Mouse (Mus musculus) lung, embryonic 14.5 days (tissue): ENCODE data around the gene Enox1. TPM values are rescaled to one million over a fixed set of nuclear protein-coding genes. Genes with fewer than 3 reads are reported as not detected.

Source experiments
- ATAC-seq: fragments of 200-750 bp; cut with Nextera tagmentation; 2 replicates; pipeline ENCODE4 v1.8.0; 2017; ENCODE audit warnings: mild to moderate bottlenecking, moderate TSS enrichment, moderate library complexity; ENCODE audit not compliant: insufficient read depth
- DNase-seq: peaks from one replicate; pipeline ENCODE4 v3.0.0-alpha.2; 2015
- H3K27ac ChIP-seq: fragments of 300-500 bp; sonication (generic); 2 replicates; pipeline ENCODE4 v1.5.1; 2014; ENCODE audit warnings: low read depth, mild to moderate bottlenecking, moderate library complexity
- H3K27me3 ChIP-seq: fragments of 300-500 bp; sonication (generic); 2 replicates; pipeline ENCODE4 v1.6.1; 2014; ENCODE audit warnings: low read length, control low read depth; ENCODE audit not compliant: insufficient read depth
- H3K36me3 ChIP-seq: fragments of 300-500 bp; sonication (generic); 2 replicates; pipeline ENCODE4 v1.6.1; 2014; ENCODE audit warnings: control low read depth; ENCODE audit not compliant: insufficient read depth
- H3K4me1 ChIP-seq: fragments of 300-500 bp; sonication (generic); 2 replicates; pipeline ENCODE4 v1.6.1; 2014; ENCODE audit warnings: antibody characterized with exemption, control low read depth; ENCODE audit not compliant: insufficient read depth
- H3K4me2 ChIP-seq: fragments of 300-500 bp; sonication (generic); 2 replicates; pipeline ENCODE4 v1.6.1; 2014; ENCODE audit warnings: mild to moderate bottlenecking
- H3K4me3 ChIP-seq: fragments of 300-500 bp; sonication (generic); 2 replicates; pipeline ENCODE4 v1.5.1; 2014; ENCODE audit warnings: low read depth, low read length
- H3K9ac ChIP-seq: fragments of 300-500 bp; sonication (generic); 2 replicates; pipeline ENCODE4 v1.6.1; 2014
- H3K9me3 ChIP-seq: fragments of 300-500 bp; sonication (generic); 2 replicates; pipeline ENCODE4 v1.6.1; 2016; ENCODE audit warnings: low read depth, low read length, control low read depth
- CTCF ChIP-seq: IDR thresholded peaks from 2 replicates; pipeline ENCODE4 v1.5.1; 2016; ENCODE audit warnings: antibody characterized with exemption, low read depth
- WGBS: fragments of 180-500 bp; shearing (Covaris S2); extraction: QIAGEN DNeasy Blood & Tissue Kit; methylation state at CpG from one replicate; pipeline ENCODE4 v1.1.7; 2014; 5-methylcytosine and 5-hydroxymethylcytosine counted together
- polyA plus RNA-seq: library from polyadenylated mRNA; unstranded; fragments of >200 nt; fragmentation: Nextera tagmentation; extraction: Ambion mirVana; gene quantifications from 2 replicates; pipeline ENCODE4 v1.2.1, GENCODE M21; 2014

Gene Enox1
- polyA plus RNA-seq, 1 experiment from 2014 or later, result 2.8 TPM

DNA sequence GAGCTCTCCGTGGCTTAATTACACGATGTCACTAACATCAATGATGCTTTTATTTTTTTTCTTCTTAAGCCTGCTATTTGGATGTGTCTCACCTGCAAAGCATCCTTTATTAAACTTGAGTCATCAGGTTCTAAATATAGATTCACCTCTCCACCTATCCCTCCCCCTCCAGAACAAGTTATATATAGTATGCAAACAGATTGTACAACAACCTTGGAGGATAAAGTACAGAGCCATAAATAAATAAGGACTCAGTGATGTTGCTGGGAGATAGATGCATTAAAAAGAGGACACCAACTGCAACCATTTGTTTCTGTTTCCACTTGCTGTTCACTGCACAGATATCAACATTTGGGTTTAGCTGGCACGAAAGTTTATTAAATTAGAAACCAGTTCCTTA, 141.8 kb downstream of the Enox1 start:
- H3K9ac ChIP-seq, result no peak overlapping the region
- TF ChIP-seq CTCF, result no peak
- H3K4me2 ChIP-seq, result no peak overlapping the region
- H3K9me3 ChIP-seq, result no peaks in the 10 kb centered on the region
- no peak overlapping the region for H3K4me3 ChIP-seq
- ATAC-seq (no peak), DNase-seq (no peak)
- H3K27me3 ChIP-seq, result no peaks in the 10 kb centered on the region
- H3K36me3 ChIP-seq, result no peaks in the 10 kb centered on the region
- H3K27ac ChIP-seq, result no peak overlapping the region
- 93% methylated on average over 3 of the region's 3 CpGs for WGBS
- H3K4me1 ChIP-seq, result no peaks in the 10 kb centered on the region

GRCm38 (mm10) chr14:77309571-77309970, 153.0 kb downstream of the Enox1 start:
- no peak overlapping the region for H3K27ac ChIP-seq
- no peaks in the 10 kb centered on the region for H3K36me3 ChIP-seq
- H3K9me3 ChIP-seq, result no peaks in the 10 kb centered on the region
- ATAC-seq (no peak), DNase-seq (peak; percentile 70)
- no peak for TF ChIP-seq CTCF
- H3K4me1 ChIP-seq, result peaks cover 6% of the 10 kb centered on the region; the same call in 1 of the 2 replicates
- H3K4me3 ChIP-seq, result no peak overlapping the region
- no peak overlapping the region for H3K9ac ChIP-seq
- no peak overlapping the region for H3K4me2 ChIP-seq
- H3K27me3 ChIP-seq, result no peaks in the 10 kb centered on the region
- WGBS, result 48% methylated on average over 3 of the region's 3 CpGs

- 64% methylated on average over 6 of the region's 6 CpGs for WGBS
- no peak overlapping the region for H3K4me2 ChIP-seq
- no peaks in the 10 kb centered on the region for H3K27me3 ChIP-seq
- DNase-seq (no peak), ATAC-seq (peak; percentile 14; the same call in 1 of the 2 replicates)
- H3K36me3 ChIP-seq, result no peaks in the 10 kb centered on the region
- no peak for TF ChIP-seq CTCF
- no peaks in the 10 kb centered on the region for H3K9me3 ChIP-seq
- peaks cover 6% of the 10 kb centered on the region; the same call in 1 of the 2 replicates for H3K4me1 ChIP-seq
- no peak overlapping the region for H3K9ac ChIP-seq
- no peak overlapping the region for H3K27ac ChIP-seq
- H3K4me3 ChIP-seq, result no peak overlapping the region
Observed at GRCm38 (mm10) chr14:77311456-77311855, 154.9 kb downstream of the Enox1 start.

DNA sequence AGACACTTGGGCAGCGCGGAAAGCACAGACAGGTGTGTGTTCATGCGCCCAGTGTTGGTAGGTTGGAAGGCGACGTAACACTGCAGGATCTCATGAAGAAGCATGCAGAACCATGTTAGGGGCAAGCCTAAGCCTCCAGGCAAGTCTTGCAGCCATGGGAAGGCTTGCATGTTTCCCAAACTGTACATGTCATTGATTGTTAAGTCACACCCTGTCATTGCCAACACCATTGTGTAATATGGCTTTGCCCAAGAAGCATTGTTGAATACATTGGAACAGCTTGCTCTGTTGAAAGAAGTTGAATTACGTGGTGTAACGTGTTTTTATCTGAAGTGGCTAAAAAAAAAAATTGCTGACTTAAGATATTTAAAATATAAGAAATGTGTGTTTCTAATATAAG, 162.8 kb downstream of the Enox1 start:
- Histone ChIP-seq H3K27ac (no peak overlapping the region), H3K9ac (no peak overlapping the region), H3K36me3 (no peaks in the 10 kb centered on the region), H3K4me2 (no peak overlapping the region), H3K27me3 (no peaks in the 10 kb centered on the region), H3K4me3 (no peak overlapping the region), H3K9me3 (no peaks in the 10 kb centered on the region), H3K4me1 (no peaks in the 10 kb centered on the region)
- ATAC-seq, result no peak
- no peak for TF ChIP-seq CTCF
- no peak for DNase-seq
- WGBS, result 78% methylated on average over 7 of the region's 7 CpGs

GRCm38 (mm10) chr14:77324348-77324747, 167.8 kb downstream of the Enox1 start:
- no peak for DNase-seq
- WGBS, result 85% methylated on average over 2 of the region's 2 CpGs
- H3K4me1 ChIP-seq, result no peaks in the 10 kb centered on the region
- H3K9ac ChIP-seq, result no peak overlapping the region
- no peak overlapping the region for H3K27ac ChIP-seq
- H3K27me3 ChIP-seq, result no peaks in the 10 kb centered on the region
- H3K4me2 ChIP-seq, result no peak overlapping the region
- H3K36me3 ChIP-seq, result no peaks in the 10 kb centered on the region
- no peak overlapping the region for H3K4me3 ChIP-seq
- ATAC-seq, result no peak
- H3K9me3 ChIP-seq, result no peaks in the 10 kb centered on the region
- TF ChIP-seq CTCF, result no peak

- H3K27me3 ChIP-seq, result no peaks in the 10 kb centered on the region
- 62% methylated on average over 3 of the region's 3 CpGs for WGBS
- no peak overlapping the region for H3K4me3 ChIP-seq
- no peak for DNase-seq
- H3K9me3 ChIP-seq, result no peaks in the 10 kb centered on the region
- H3K9ac ChIP-seq, result no peak overlapping the region
- H3K4me1 ChIP-seq, result no peaks in the 10 kb centered on the region
- no peak for TF ChIP-seq CTCF
- no peaks in the 10 kb centered on the region for H3K36me3 ChIP-seq
- ATAC-seq, result no peak
- no peak overlapping the region for H3K27ac ChIP-seq
- no peak overlapping the region for H3K4me2 ChIP-seq
Observed at GRCm38 (mm10) chr14:77327693-77328092, 171.1 kb downstream of the Enox1 start.

DNA sequence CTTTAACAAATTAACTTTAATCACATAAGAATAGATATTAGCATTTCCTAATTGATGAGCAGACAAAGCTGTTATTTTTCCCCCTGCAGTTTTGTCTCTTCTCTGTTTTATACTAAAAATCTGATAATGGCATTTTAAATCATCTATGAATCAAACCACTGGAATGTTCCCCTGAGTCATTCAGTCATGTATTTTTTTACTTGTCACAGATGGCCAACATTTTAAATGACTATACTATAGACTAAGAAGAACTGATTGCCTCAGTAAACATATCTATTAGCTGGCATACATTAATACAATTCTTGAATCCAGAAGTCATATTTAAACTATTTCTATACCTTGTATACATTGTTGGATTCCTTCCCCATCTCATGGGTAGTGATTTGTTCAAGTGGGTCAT, 173.2 kb downstream of the Enox1 start:
- Histone ChIP-seq H3K27me3 (no peaks in the 10 kb centered on the region), H3K4me3 (no peak overlapping the region), H3K9me3 (no peaks in the 10 kb centered on the region), H3K4me1 (no peaks in the 10 kb centered on the region), H3K27ac (no peak overlapping the region), H3K4me2 (no peak overlapping the region), H3K36me3 (no peaks in the 10 kb centered on the region), H3K9ac (no peak overlapping the region)
- no peak for DNase-seq
- TF ChIP-seq CTCF, result no peak
- ATAC-seq, result no peak
